Mouse (Mus musculus) CH12.LX (cell line): ENCODE results near the gene Pxk. TPM values are rescaled to one million over a fixed set of nuclear protein-coding genes. Genes with fewer than 3 reads are reported as not detected.

Source experiments
- DNase-seq: peaks from one replicate; pipeline ENCODE4 v3.0.0-alpha.2; 2013; ENCODE audit errors: extremely low read depth
- H3K27ac ChIP-seq: 2 replicates; pipeline ENCODE4 v1.5.1; 2012; ENCODE audit warnings: low read depth, mild to moderate bottlenecking, control low read depth, moderate library complexity; ENCODE audit not compliant: insufficient read depth
- H3K27me3 ChIP-seq: replicated peaks from 2 replicates; pipeline ENCODE3; 2012; ENCODE audit warnings: inconsistent platforms
- H3K36me3 ChIP-seq, 2 experiments: replicated peaks in 1 of 2; 2 replicates each; pipeline versions ENCODE3 to v1.6.1; 2012; ENCODE audit warnings: inconsistent platforms in 1 of 2, low read length in 1 of 2, mild to moderate bottlenecking in 1 of 2, mixed read lengths in 1 of 2, moderate library complexity in 1 of 2; ENCODE audit not compliant: control insufficient read depth in 1 of 2, insufficient read depth in 1 of 2
- H3K4me1 ChIP-seq, 2 experiments: 2 replicates each; pipeline ENCODE4 v1.6.1; 2012; ENCODE audit warnings: inconsistent platforms in 1 of 2, moderate library complexity in 1 of 2; ENCODE audit not compliant: insufficient read depth in 2 of 2, control insufficient read depth in 1 of 2
- H3K4me2 ChIP-seq: 2 replicates; pipeline ENCODE4 v1.6.1; 2012; ENCODE audit warnings: low read depth, mild to moderate bottlenecking, control low read depth; ENCODE audit not compliant: poor library complexity, insufficient read depth, severe bottlenecking
- H3K4me3 ChIP-seq, 3 experiments: fragments of 150-350 bp in 1 of 3; sonication (generic) in 1 of 3; replicated peaks in 1 of 3; 2 replicates each; pipeline versions ENCODE3 to v1.5.1; 2011 to 2012; ENCODE audit warnings: low read depth in 2 of 3, low read length in 2 of 3, mild to moderate bottlenecking in 2 of 3, moderate library complexity in 2 of 3, control low read depth in 1 of 3, improper control_type of control experiment in 1 of 3, inconsistent platforms in 1 of 3, mixed read lengths in 1 of 3; ENCODE audit not compliant: poor library complexity in 1 of 3
- H3K79me2 ChIP-seq: replicated peaks from 2 replicates; pipeline ENCODE4 v1.6.1; 2012; ENCODE audit warnings: mild to moderate bottlenecking, moderate library complexity; ENCODE audit not compliant: control insufficient read depth, poor library complexity, insufficient read depth, severe bottlenecking; ENCODE audit errors: extremely low read depth
- H3K9ac ChIP-seq: 2 replicates; pipeline ENCODE4 v1.6.1; 2012; ENCODE audit warnings: low read depth, mild to moderate bottlenecking, control low read depth, moderate library complexity; ENCODE audit not compliant: insufficient read depth
- H3K9me3 ChIP-seq: replicated peaks from 2 replicates; pipeline ENCODE3; 2012; ENCODE audit warnings: low read length, inconsistent platforms, mixed read lengths
- CHD1 ChIP-seq: IDR thresholded peaks from 2 replicates; pipeline ENCODE4 v1.6.1; 2012; ENCODE audit warnings: low read depth, low read length, improper control_type of control experiment, inconsistent platforms
- CHD2 ChIP-seq: IDR thresholded peaks from 2 replicates; pipeline ENCODE4 v1.6.1; 2011; ENCODE audit warnings: low read length, improper control_type of control experiment
- E2F4 ChIP-seq: IDR thresholded peaks from 2 replicates; pipeline ENCODE4 v1.6.1; 2011; ENCODE audit warnings: low read depth, low read length, improper control_type of control experiment; ENCODE audit not compliant: insufficient replicate concordance
- ELF1 ChIP-seq: IDR thresholded peaks from 2 replicates; pipeline ENCODE4 v1.6.1; 2014; ENCODE audit warnings: low read depth, mild to moderate bottlenecking, inconsistent platforms, low read length, improper control_type of control experiment
- EP300 ChIP-seq: IDR thresholded peaks from 2 replicates; pipeline ENCODE4 v1.6.1; 2011; ENCODE audit warnings: low read length, improper control_type of control experiment
- ETS1 ChIP-seq: conservative IDR thresholded peaks from 2 replicates; pipeline ENCODE4 v1.6.1; 2012; ENCODE audit warnings: low read depth, mild to moderate bottlenecking, inconsistent platforms, low read length, improper control_type of control experiment, moderate library complexity
- GABPA ChIP-seq: IDR thresholded peaks from 2 replicates; pipeline ENCODE4 v1.6.1; 2012; ENCODE audit warnings: low read depth, low read length, improper control_type of control experiment, inconsistent platforms; ENCODE audit not compliant: insufficient replicate concordance
- HCFC1 ChIP-seq: IDR thresholded peaks from 2 replicates; pipeline ENCODE4 v1.6.1; 2012; ENCODE audit warnings: low read depth, mild to moderate bottlenecking, inconsistent platforms, low read length, improper control_type of control experiment
- IRF4 ChIP-seq: IDR thresholded peaks from 2 replicates; pipeline ENCODE4 v1.6.1; 2014; ENCODE audit warnings: low read depth, mild to moderate bottlenecking, inconsistent platforms, low read length, improper control_type of control experiment
- JUN ChIP-seq: IDR thresholded peaks from 2 replicates; pipeline ENCODE4 v1.6.1; 2011; ENCODE audit warnings: low read depth, mild to moderate bottlenecking, low read length, improper control_type of control experiment, moderate library complexity; ENCODE audit not compliant: insufficient read depth
- KAT2A ChIP-seq: IDR thresholded peaks from 2 replicates; pipeline ENCODE4 v1.6.1; 2012; ENCODE audit warnings: low read length, improper control_type of control experiment, inconsistent platforms; ENCODE audit not compliant: insufficient replicate concordance
- MAFK ChIP-seq: IDR thresholded peaks from 2 replicates; pipeline ENCODE4 v1.6.1; 2011; ENCODE audit warnings: low read length, improper control_type of control experiment; ENCODE audit not compliant: insufficient replicate concordance
- MAX ChIP-seq: IDR thresholded peaks from 2 replicates; pipeline ENCODE4 v1.6.1; 2011; ENCODE audit warnings: low read length, improper control_type of control experiment
- MAZ ChIP-seq: IDR thresholded peaks from 2 replicates; pipeline ENCODE4 v1.6.1; 2012; ENCODE audit warnings: low read depth, mild to moderate bottlenecking, inconsistent platforms, low read length, improper control_type of control experiment, moderate library complexity
- MYC ChIP-seq: IDR thresholded peaks from 2 replicates; pipeline ENCODE4 v1.6.1; 2011; ENCODE audit warnings: low read depth, mild to moderate bottlenecking, improper control_type of control experiment, low read length
- NELFE ChIP-seq: IDR thresholded peaks from 2 replicates; pipeline ENCODE4 v1.6.1; 2011; ENCODE audit warnings: low read depth, low read length, improper control_type of control experiment
- PAX5 ChIP-seq: IDR thresholded peaks from 2 replicates; pipeline ENCODE4 v1.6.1; 2012; ENCODE audit warnings: low read length, inconsistent platforms, mixed read lengths
- POLR2A ChIP-seq: IDR thresholded peaks from 2 replicates; pipeline ENCODE4 v1.6.1; 2011; ENCODE audit warnings: low read depth, mild to moderate bottlenecking, improper control_type of control experiment, low read length
- POLR2AphosphoS2 ChIP-seq: IDR thresholded peaks from 2 replicates; pipeline ENCODE4 v1.6.1; 2011; ENCODE audit warnings: low read depth, low read length, improper control_type of control experiment
- RAD21 ChIP-seq: IDR thresholded peaks from 2 replicates; pipeline ENCODE4 v1.6.1; 2011; ENCODE audit warnings: low read depth, mild to moderate bottlenecking, low read length, improper control_type of control experiment, moderate library complexity
- RCOR1 ChIP-seq: conservative IDR thresholded peaks from 2 replicates; pipeline ENCODE4 v1.6.1; 2012; ENCODE audit warnings: low read depth, mild to moderate bottlenecking, inconsistent platforms, low read length, improper control_type of control experiment
- SIN3A ChIP-seq: IDR thresholded peaks from 2 replicates; pipeline ENCODE4 v1.6.1; 2012; ENCODE audit warnings: low read length, improper control_type of control experiment, inconsistent platforms
- TBP ChIP-seq: conservative IDR thresholded peaks from 2 replicates; pipeline ENCODE4 v1.6.1; 2011; ENCODE audit warnings: low read depth, low read length, improper control_type of control experiment
- TCF12 ChIP-seq: IDR thresholded peaks from 2 replicates; pipeline ENCODE4 v1.6.1; 2014; ENCODE audit warnings: low read depth, mild to moderate bottlenecking, inconsistent platforms, low read length, improper control_type of control experiment
- UBTF ChIP-seq: IDR thresholded peaks from 2 replicates; pipeline ENCODE4 v1.6.1; 2012; ENCODE audit warnings: low read depth, mild to moderate bottlenecking, inconsistent platforms, low read length, improper control_type of control experiment, moderate library complexity
- USF1 ChIP-seq: IDR thresholded peaks from 2 replicates; pipeline ENCODE4 v1.6.1; 2014; ENCODE audit warnings: low read depth, mild to moderate bottlenecking, inconsistent platforms, low read length, improper control_type of control experiment
- USF2 ChIP-seq: conservative IDR thresholded peaks from 2 replicates; pipeline ENCODE4 v1.6.1; 2011; ENCODE audit warnings: low read depth, low read length, improper control_type of control experiment
- ZC3H11A ChIP-seq: IDR thresholded peaks from 2 replicates; pipeline ENCODE4 v1.6.1; 2012; ENCODE audit warnings: low read depth, mild to moderate bottlenecking, inconsistent platforms, low read length, improper control_type of control experiment
- ZMIZ1 ChIP-seq: IDR thresholded peaks from 2 replicates; pipeline ENCODE4 v1.6.1; 2012; ENCODE audit warnings: low read depth, mild to moderate bottlenecking, inconsistent platforms, low read length, improper control_type of control experiment
- ZNF384 ChIP-seq: IDR thresholded peaks from 2 replicates; pipeline ENCODE4 v1.6.1; 2012; ENCODE audit warnings: low read depth, low read length, improper control_type of control experiment, inconsistent platforms
- dilution Hi-C: fragments of 300-500 bp; cut with MboI; formaldehyde crosslinking; loops from 2 replicates; pipeline ENCODE4 v1.14.3; 2020; ENCODE audit warnings: low sequenced_read_pairs; ENCODE audit not compliant: extremely low pct_unique_long_range_greater_than_20kb, extremely low pct_ligation_motif_present
- in situ Hi-C: fragments of 300-500 bp; cut with MboI; formaldehyde crosslinking; loops from 3 replicates; pipeline ENCODE4 v1.14.3; 2019; ENCODE audit warnings: low sequenced_read_pairs, low pct_ligation_motif_present, low pct_unique_long_range_greater_than_20kb, mixed read lengths
- polyA plus RNA-seq: library from polyadenylated mRNA; unstranded; fragments of >175 nt; gene quantifications from 2 replicates; pipeline ENCODE4 v1.2.1, GENCODE M21; 2012; ENCODE audit warnings: low read depth; ENCODE audit not compliant: insufficient read length
- total RNA-seq, 2 experiments: library from RNA; depleted of rRNA; stranded (reverse); fragments of 300-350 nt in 1 of 2; fragments of >200 nt in 1 of 2; gene quantifications; 2 replicates each; pipeline ENCODE4 v1.2.3; 2012 to 2014

Pxk gene
- total and polyA plus RNA-seq, 3 experiments: 11.7 to 55.7 (median 28.9) TPM

DNA sequence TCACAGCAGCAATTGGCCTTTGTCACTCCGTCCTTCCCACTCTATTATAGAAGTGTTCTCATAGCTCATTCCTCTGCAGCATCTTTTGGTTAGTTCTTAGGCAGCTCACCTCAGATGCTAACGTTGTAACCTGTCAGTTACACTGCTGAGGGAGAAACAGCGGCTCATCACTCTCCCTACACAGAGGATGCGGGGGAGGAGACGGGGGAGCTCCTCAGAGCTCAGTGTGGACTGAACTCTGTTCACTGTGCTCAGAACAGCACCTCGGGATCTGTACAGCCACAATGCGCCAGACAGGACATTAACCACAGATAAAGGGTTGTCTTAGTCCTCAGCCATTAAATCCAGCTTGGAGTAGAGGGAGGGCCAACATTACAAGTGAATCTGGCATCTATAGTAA lies 66.5 kb downstream of the Pxk start:
- Histone ChIP-seq H3K79me2 (no peaks in the 10 kb centered on the region), H3K9me3 (no peaks in the 10 kb centered on the region), H3K27ac (no peak overlapping the region), H3K4me2 (no peak overlapping the region), H3K36me3 (peaks cover 73 to 95% of the 10 kb centered on the region in 2 experiments), H3K9ac (no peak overlapping the region), H3K27me3 (no peaks in the 10 kb centered on the region), H3K4me1 (no peaks in the 10 kb centered on the region), H3K4me3 (no peak overlapping the region)
- TF ChIP-seq TCF12 (no peak), ZC3H11A (no peak), USF2 (no peak), POLR2AphosphoS2 (no peak), POLR2A (no peak), ZNF384 (no peak)
- no peak for DNase-seq
- in situ Hi-C loops (loop anchor here (10.0 kb wide), 1 partner anchor 200 kb away; no protein-coding TSS in a partner anchor), dilution Hi-C loops (no loop called here)

DNA sequence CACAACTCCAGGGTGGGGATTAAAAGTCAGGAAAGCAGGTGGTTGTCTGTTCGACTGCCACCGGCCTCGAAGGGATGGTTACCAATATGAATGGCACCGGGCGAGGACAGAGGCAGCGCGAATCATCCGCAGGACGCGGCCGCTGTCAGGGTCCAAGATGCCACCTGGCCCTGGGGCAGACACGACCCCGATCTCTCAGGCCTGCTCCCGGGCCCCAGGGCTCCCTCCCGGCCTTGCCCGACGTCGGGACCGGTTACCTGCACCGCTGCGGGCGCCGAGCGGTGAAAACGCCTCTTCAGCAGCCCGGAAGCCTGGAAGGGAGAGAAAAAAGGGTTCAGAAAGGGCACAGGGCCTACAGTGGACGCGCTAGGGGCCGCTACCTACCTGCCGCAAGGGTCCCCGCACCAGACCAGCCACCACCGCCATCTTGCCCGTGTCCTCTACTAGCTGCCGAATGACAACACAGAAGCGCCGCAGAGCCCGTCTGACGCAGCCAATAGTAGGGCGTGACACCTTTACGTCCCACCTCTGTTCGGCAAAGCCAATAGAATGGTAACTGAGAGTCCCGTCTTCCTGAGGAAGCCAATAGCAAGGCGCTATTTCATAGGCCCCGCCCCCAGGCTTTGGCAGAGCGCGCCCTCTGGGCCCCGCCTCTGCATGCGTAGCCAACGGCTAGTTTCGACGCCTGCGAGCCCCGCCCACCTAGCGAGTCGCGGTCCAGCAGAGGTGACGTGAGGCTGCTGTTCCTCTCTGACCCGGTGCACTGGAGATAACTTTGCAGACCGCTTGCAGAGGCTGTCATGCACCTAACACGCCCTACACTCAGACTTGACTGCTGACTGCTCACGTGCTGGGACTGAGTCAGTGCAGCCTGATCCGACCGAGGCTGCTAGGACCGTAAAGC lies 74.7 kb downstream of the Pxk start, which contains the start of gene Pdhb:
Gene Pdhb (minus strand): TSS at position 519 of the 904 bp plus-strand sequence.
- peak; percentile 100 for DNase-seq
- Histone ChIP-seq H3K4me2 (peak within 1 kb of the TSS; percentile 85), H3K9ac (peak within 1 kb of the TSS; percentile 94), H3K9me3 (no peaks in the 10 kb centered on the region), H3K4me1 (peaks cover 17 to 35% of the 10 kb centered on the region in 2 experiments), H3K4me3 (peak within 1 kb of the TSS; percentile 82 to 97 (median 90)), H3K79me2 (peaks cover 6% of the 10 kb centered on the region), H3K36me3 (peaks cover 26 to 37% of the 10 kb centered on the region in 2 experiments), H3K27ac (peak within 1 kb of the TSS; percentile 63), H3K27me3 (no peaks in the 10 kb centered on the region)
- in situ Hi-C loops: loop anchor here (10.0 kb wide), 2 partner anchors 178 to 358 kb away; partner anchors contain the start of genes Dnase1l3 and Flnb
- dilution Hi-C loops: no loop called here
- no peak for TF ChIP-seq USF1
- TF ChIP-seq IRF4: peak; percentile 55
- TF ChIP-seq ZMIZ1: peak; percentile 78; the same call in 1 of the 2 replicates
- TF ChIP-seq MAX: no peak
- TF ChIP-seq UBTF: no peak
- peak; percentile 20; the same call in 1 of the 2 replicates for TF ChIP-seq MYC
- TF ChIP-seq MAZ: no peak
- no peak for TF ChIP-seq USF2
- TF ChIP-seq KAT2A: 0 out of 2 replicates have a peak, but pooled peaks have one; percentile 39
- no peak for TF ChIP-seq PAX5
- peak; percentile 61; the same call in 1 of the 2 replicates for TF ChIP-seq NELFE
- TF ChIP-seq RAD21: peak; percentile 7; the same call in 1 of the 2 replicates
- no peak for TF ChIP-seq RCOR1
- peak; percentile 73 for TF ChIP-seq TBP
- peak; percentile 73 for TF ChIP-seq HCFC1
- TF ChIP-seq SIN3A: peak; percentile 76
- no peak for TF ChIP-seq CHD1
- TF ChIP-seq CHD2: peak; percentile 64
- peak; percentile 18; the same call in 1 of the 2 replicates for TF ChIP-seq ELF1
- no peak for TF ChIP-seq GABPA
- TF ChIP-seq JUN: no peak
- TF ChIP-seq E2F4: no peak
- TF ChIP-seq EP300: no peak
- TF ChIP-seq MAFK: no peak
- TF ChIP-seq POLR2AphosphoS2: no peak
- TF ChIP-seq ETS1: 0 out of 2 replicates have a peak, but pooled peaks have one; percentile 35
- TF ChIP-seq POLR2A: peak; percentile 87
